Mouse (Mus musculus) lung, postnatal 0 days (tissue): Measurements from ENCODE around the gene Itprip.

ENCODE experiments used
- CTCF ChIP-seq: IDR thresholded peaks from 2 replicates; pipeline ENCODE4 v1.5.1; 2016; ENCODE audit warnings: antibody characterized with exemption, mild to moderate bottlenecking
- EP300 ChIP-seq: IDR thresholded peaks from 2 replicates; pipeline ENCODE4 v1.6.1; 2016; ENCODE audit warnings: antibody characterized with exemption, mild to moderate bottlenecking, control low read depth

DNA sequence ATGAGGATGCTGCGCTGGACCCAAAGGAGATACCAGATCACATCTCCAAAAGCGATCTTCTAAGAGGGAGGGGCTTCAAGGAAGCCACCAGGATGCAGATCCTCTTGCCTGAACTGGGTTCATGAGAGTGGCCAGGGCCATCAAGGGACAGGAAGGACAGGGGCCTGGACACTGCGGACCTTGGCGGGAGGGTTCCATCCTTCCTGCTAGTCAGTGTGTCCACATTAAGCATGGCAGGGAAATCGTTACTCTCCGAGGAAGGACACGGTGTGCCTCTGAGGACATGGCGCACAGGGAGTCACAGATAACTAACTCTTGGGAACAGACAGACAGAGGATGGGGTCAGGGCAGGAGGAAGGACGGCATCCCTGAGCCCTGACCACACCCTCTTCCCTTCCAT lies 11.5 kb downstream of the Itprip start:
- TF ChIP-seq CTCF = no peak
- TF ChIP-seq EP300 = no peak
